Mouse (Mus musculus) thymus, adult 2 months (tissue): Measurements from ENCODE around the gene Plau.

Experiments
- CTCF ChIP-seq: fragments of 200-500 bp; IDR thresholded peaks from 2 replicates; pipeline ENCODE4 v1.5.1; 2012; ENCODE audit warnings: mild to moderate bottlenecking, control low read depth, low read length, moderate library complexity, borderline replicate concordance; ENCODE audit not compliant: control insufficient read depth, poor library complexity, insufficient read depth; ENCODE audit errors: extremely low read depth
- POLR2A ChIP-seq: fragments of 200-500 bp; IDR thresholded peaks from 2 replicates; pipeline ENCODE4 v1.6.1; 2012; ENCODE audit warnings: mild to moderate bottlenecking, low read length, control low read depth, moderate library complexity; ENCODE audit not compliant: control insufficient read depth, poor library complexity, insufficient read depth; ENCODE audit errors: extremely low read depth

DNA sequence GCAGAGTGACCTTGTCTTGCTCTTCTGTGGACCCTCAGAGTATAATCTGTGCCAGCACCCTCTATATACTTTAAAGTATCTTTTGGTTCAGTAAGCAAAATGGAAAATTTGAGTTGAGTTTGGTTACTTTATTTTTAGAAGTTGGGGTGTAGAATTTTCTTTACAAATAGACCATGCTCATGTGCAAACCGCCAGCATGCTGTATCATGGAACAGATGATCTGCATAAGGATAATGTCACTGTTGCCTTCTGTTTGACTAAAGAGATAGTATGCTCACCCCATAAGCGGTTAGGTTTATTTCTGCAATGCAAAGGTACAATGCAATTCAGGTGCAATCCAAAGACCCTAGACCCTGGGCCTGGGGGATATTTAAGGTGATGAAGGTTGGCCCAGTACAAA, 10.9 kb upstream of the Plau start:
- TF ChIP-seq POLR2A (no peak), CTCF (no peak)
